Mouse (Mus musculus) thymus, adult 2 months (tissue): ENCODE results near the gene Nrcam. TPM values are rescaled to one million over a fixed set of nuclear protein-coding genes. Genes with fewer than 3 reads are reported as not detected.

Source experiments
- DNase-seq: peaks from one replicate; pipeline ENCODE4 v3.0.0; 2021
- H3K27ac ChIP-seq: fragments of 200-500 bp; 2 replicates; pipeline ENCODE4 v1.5.1; 2012; ENCODE audit warnings: low read length, control low read depth; ENCODE audit not compliant: control insufficient read depth, insufficient read depth
- H3K27me3 ChIP-seq: fragments of 200-500 bp; 2 replicates; pipeline ENCODE4 v1.6.1; 2012; ENCODE audit warnings: mild to moderate bottlenecking, low read length, moderate library complexity, mixed read lengths; ENCODE audit not compliant: control insufficient read depth, insufficient read depth
- H3K36me3 ChIP-seq: fragments of 200-500 bp; 2 replicates; pipeline ENCODE4 v1.6.1; 2012; ENCODE audit warnings: mild to moderate bottlenecking, low read length, moderate library complexity; ENCODE audit not compliant: control insufficient read depth, insufficient read depth
- H3K4me1 ChIP-seq: fragments of 200-500 bp; replicated peaks from 2 replicates; pipeline ENCODE4 v1.6.1; 2012; ENCODE audit warnings: low read length; ENCODE audit not compliant: control insufficient read depth, insufficient read depth
- H3K4me3 ChIP-seq: fragments of 200-500 bp; 2 replicates; pipeline ENCODE4 v1.5.1; 2012; ENCODE audit warnings: mild to moderate bottlenecking, low read length, control low read depth, moderate library complexity; ENCODE audit not compliant: control insufficient read depth, insufficient read depth
- CTCF ChIP-seq: fragments of 200-500 bp; IDR thresholded peaks from 2 replicates; pipeline ENCODE4 v1.5.1; 2012; ENCODE audit warnings: mild to moderate bottlenecking, control low read depth, low read length, moderate library complexity, borderline replicate concordance; ENCODE audit not compliant: control insufficient read depth, poor library complexity, insufficient read depth; ENCODE audit errors: extremely low read depth
- POLR2A ChIP-seq: fragments of 200-500 bp; IDR thresholded peaks from 2 replicates; pipeline ENCODE4 v1.6.1; 2012; ENCODE audit warnings: mild to moderate bottlenecking, low read length, control low read depth, moderate library complexity; ENCODE audit not compliant: control insufficient read depth, poor library complexity, insufficient read depth; ENCODE audit errors: extremely low read depth
- WGBS: fragments of 180-500 bp; shearing (Covaris S2); methylation state at CpG from one replicate; pipeline ENCODE4 v1.1.7; 2018; 5-methylcytosine and 5-hydroxymethylcytosine counted together
- polyA plus RNA-seq: library from polyadenylated mRNA; depleted of rRNA; stranded (reverse); fragments of >200 nt; gene quantifications from 2 replicates; pipeline ENCODE4 v1.2.3, GENCODE M21; 2012

Gene Nrcam
- polyA plus RNA-seq, 1 experiment: 0.97 TPM

GRCm38 (mm10) chr12:44403270-44403669 is 74.6 kb downstream of the Nrcam start:
- no peaks in the 10 kb centered on the region for H3K36me3 ChIP-seq

GRCm38 (mm10) chr12:44403731-44404424 is 75.2 kb downstream of the Nrcam start:
- Histone ChIP-seq H3K4me1 (no peaks in the 10 kb centered on the region), H3K36me3 (no peaks in the 10 kb centered on the region), H3K27ac (no peak overlapping the region), H3K27me3 (no peaks in the 10 kb centered on the region), H3K4me3 (no peak overlapping the region)
- TF ChIP-seq CTCF (no peak), POLR2A (no peak)
- WGBS: 89% methylated on average over 3 of the region's 3 CpGs
- no peak for DNase-seq

More at GRCm38 (mm10) chr12:44403270-44403669, 74.6 kb downstream of the Nrcam start:
- Histone ChIP-seq H3K27ac (no peak overlapping the region), H3K4me3 (no peak overlapping the region), H3K27me3 (no peaks in the 10 kb centered on the region), H3K4me1 (no peaks in the 10 kb centered on the region)
- TF ChIP-seq POLR2A: no peak
- no peak for TF ChIP-seq CTCF
- no peak for DNase-seq
- WGBS: 97% methylated on average over 1 of the region's 1 CpGs

GRCm38 (mm10) chr12:44409786-44410185 is 81.1 kb downstream of the Nrcam start:
- no peak for TF ChIP-seq POLR2A
- no peak for TF ChIP-seq CTCF
- H3K4me1 ChIP-seq: no peaks in the 10 kb centered on the region
- no peak for DNase-seq
- H3K27ac ChIP-seq: no peak overlapping the region
- no peaks in the 10 kb centered on the region for H3K27me3 ChIP-seq
- H3K4me3 ChIP-seq: no peak overlapping the region
- 88% methylated on average over 4 of the region's 4 CpGs for WGBS
- no peaks in the 10 kb centered on the region for H3K36me3 ChIP-seq

- no peak for DNase-seq
- H3K27ac ChIP-seq: no peak overlapping the region
- no peak for TF ChIP-seq POLR2A
- TF ChIP-seq CTCF: no peak
Measured at GRCm38 (mm10) chr12:44411031-44411430, 82.3 kb downstream of the Nrcam start.

GRCm38 (mm10) chr12:44422154-44422866 is 93.6 kb downstream of the Nrcam start:
- TF ChIP-seq CTCF: no peak
- TF ChIP-seq POLR2A: no peak
- H3K27me3 ChIP-seq: no peaks in the 10 kb centered on the region
- no peak overlapping the region for H3K27ac ChIP-seq
- no peak for DNase-seq
- WGBS: 76% methylated on average over 4 of the region's 4 CpGs
- H3K4me1 ChIP-seq: no peaks in the 10 kb centered on the region
- no peaks in the 10 kb centered on the region for H3K36me3 ChIP-seq
- no peak overlapping the region for H3K4me3 ChIP-seq

More at GRCm38 (mm10) chr12:44411031-44411430, 82.3 kb downstream of the Nrcam start:
- no peaks in the 10 kb centered on the region for H3K27me3 ChIP-seq
- no peak overlapping the region for H3K4me3 ChIP-seq
- H3K4me1 ChIP-seq: no peaks in the 10 kb centered on the region
- no peaks in the 10 kb centered on the region for H3K36me3 ChIP-seq
- WGBS: 30% methylated on average over 3 of the region's 3 CpGs

- no peak overlapping the region for H3K4me3 ChIP-seq
- H3K27ac ChIP-seq: no peak overlapping the region
- TF ChIP-seq CTCF (no peak), POLR2A (no peak)
- DNase-seq: no peak
- 93% methylated on average over 4 of the region's 4 CpGs for WGBS
- no peaks in the 10 kb centered on the region for H3K27me3 ChIP-seq
- H3K36me3 ChIP-seq: no peaks in the 10 kb centered on the region
- H3K4me1 ChIP-seq: no peaks in the 10 kb centered on the region
Measured at GRCm38 (mm10) chr12:44422867-44423255, 94.2 kb downstream of the Nrcam start.

- 90% methylated on average over 3 of the region's 3 CpGs for WGBS
- H3K4me1 ChIP-seq: no peaks in the 10 kb centered on the region
Measured at GRCm38 (mm10) chr12:44424011-44424410, 95.3 kb downstream of the Nrcam start.

More at GRCm38 (mm10) chr12:44424011-44424410, 95.3 kb downstream of the Nrcam start:
- H3K27me3 ChIP-seq: no peaks in the 10 kb centered on the region
- H3K4me3 ChIP-seq: no peak overlapping the region
- no peak for DNase-seq
- no peaks in the 10 kb centered on the region for H3K36me3 ChIP-seq
- TF ChIP-seq CTCF (no peak), POLR2A (no peak)
- no peak overlapping the region for H3K27ac ChIP-seq
